Mouse (Mus musculus): Measurements from ENCODE around the gene Itfg1.
"Not testable (repeated sequence)": the region's sequence is repeated elsewhere in the genome, so short reads cannot be mapped to it uniquely, and the experiment has no call there.

The Itfg1 gene

DNA sequence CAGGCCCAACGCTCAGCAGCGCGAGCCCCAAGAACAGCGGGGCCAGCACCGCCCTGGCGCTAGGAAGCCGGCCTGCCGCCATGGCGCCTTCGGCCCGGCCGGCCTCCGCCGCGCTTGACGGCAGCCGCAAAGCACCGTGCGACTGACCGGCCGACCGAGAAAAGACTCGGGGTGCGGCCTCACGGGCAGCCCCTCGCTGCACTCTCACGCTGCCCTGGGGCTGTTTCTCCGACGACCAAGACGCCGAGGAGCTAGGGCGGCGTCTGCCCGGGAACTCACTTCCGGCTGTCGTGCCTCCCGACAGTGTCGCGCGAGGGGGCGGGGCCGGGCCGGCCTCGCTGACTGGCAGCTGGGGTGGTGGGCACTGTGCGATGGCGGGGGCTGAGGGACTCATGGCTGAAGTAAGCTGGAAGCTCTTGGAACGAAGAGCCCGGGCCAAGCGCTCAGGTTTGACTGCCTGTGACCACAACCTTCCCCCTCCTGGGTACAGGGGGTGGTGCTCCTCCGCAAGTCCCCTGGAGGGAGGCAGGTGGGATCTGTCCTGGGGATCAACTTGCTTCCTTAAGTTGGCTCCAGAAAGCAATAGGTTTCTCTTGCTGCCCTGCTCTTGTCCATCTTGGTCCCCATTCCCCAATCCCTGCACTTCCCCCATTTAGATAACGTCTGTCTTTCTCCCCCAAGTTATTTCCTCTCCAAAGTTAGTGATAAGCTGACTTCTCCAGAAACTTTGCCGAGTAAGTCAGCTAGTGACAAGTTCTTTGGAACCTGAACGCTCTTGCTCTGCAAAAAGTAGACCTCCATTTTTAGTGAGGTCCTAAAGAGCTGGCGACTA, at the start of gene Itfg1, which contains the start of gene Phkb:
Itfg1 (minus strand) TSS at position 265 of the 832 bp plus-strand sequence.
Phkb (plus strand) TSS at position 303 of the 832 bp plus-strand sequence.
- peak; percentile 94 for DNase-seq

DNA sequence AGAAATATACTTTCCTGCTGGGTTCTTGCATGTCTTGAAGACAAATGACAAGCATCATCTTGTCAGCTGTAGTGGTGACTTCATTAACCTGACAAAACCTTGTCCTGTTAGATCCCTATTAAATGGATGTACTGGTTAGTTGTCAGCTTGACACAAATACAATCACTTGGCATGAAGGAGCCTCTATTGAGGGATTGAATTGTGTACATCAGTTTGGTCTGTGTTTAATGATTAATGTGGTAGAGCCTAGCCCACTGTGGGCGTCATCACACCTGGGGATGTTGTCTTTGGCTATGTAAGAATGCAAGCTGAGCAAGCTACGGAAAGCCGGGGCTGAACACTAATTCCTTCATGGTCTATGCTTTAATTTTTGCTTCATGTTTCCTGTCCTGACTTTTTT, 44.1 kb upstream of the Itfg1 start:
- DNase-seq, result no peak

DNA sequence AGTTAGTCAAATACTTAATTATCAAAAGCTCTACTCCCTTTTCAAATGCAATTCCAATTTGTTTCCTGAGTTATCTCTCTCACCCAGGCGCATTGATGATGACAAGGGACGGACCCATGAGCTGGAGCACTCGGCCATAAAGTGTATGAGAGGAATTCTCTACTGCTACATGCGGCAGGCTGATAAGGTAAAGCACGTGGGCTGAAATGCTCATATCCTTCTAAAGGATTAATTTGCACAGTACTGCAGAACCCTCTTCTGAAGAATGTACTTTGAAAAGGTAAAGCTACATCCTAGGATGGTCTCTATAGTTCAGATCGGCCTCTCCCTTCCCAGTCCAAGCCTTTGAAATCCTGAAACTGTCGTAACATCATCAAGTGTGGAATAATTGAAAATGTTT, 38.9 kb upstream of the Itfg1 start:
- DNase-seq, result no peak

DNA sequence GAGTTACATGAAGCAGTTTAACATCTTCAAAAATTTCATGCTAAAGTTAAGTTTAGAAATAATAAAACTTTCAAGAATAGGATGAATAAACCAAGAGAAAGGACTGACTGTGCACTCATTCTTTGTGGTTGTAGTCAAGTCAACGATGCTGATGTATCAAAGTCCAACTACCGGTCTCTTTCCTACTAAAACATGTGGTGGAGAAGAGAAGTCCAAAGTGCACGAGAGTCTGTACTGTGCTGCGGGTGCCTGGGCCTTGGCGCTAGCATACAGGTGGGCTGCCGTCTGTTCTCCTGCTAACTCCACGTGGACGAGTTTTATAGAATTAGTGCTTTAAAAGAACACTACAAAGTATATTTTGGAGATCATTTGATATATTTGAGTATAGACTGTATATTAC, 37.3 kb upstream of the Itfg1 start:
- no peak for DNase-seq

DNA sequence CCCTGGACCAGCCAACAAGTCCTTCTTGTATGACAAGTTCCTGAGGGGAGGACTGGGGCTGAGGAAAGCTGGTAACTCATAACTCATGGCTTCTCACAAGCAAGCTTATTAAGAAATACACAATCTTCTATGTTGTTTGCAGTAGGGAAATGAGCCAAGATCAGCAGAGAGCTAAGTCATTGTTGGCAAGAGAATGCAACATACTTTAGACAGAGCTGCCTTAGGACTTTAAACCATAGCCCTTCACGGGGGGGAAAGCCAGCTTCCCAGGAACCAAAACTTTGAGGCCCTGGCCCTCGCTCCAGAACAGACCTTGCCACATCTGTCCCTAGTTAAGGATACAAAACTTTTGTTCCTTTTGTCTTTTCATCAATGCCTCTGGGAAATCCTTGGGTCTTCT, 30.9 kb upstream of the Itfg1 start:
- peak; percentile 62 for DNase-seq

DNA sequence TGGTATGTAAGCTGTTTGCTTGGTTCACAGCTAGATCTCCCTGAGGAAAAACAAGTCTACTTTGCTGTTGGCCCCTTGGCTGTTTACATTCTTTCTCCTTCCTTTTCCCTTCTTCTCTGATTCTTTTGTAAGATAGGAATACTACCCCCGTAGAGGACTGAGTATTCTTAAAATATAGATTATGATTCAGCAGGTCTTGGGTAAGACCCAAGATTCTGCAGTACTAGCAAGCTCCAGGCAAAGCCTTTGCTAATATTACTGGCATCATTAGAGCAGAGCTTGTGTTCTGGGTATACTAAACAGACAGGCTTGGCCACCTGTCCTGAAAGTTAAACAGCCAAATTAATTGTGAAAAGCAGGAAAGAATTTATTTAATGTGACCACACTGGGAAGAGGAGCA, 21.7 kb upstream of the Itfg1 start:
- DNase-seq, result no peak

DNA sequence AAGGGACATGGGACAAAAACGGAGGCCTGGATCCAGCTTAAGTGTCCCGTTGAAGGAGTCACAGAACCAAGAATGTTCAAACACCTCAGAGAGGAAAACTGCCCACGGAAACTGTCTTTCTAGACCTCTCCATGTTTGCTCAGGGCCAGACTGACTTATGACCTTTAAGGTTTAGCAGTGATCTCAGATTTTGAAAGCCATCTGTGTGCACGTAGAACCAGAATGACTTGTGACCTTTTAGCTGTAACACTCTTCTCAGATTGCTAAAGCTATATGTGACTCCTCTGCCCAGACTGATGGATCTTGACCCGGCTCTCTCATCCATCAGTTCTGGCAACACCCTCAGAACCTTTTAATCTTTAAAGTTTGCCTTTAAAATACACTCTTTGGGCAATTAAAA, 19.9 kb upstream of the Itfg1 start:
- no peak for DNase-seq

DNA sequence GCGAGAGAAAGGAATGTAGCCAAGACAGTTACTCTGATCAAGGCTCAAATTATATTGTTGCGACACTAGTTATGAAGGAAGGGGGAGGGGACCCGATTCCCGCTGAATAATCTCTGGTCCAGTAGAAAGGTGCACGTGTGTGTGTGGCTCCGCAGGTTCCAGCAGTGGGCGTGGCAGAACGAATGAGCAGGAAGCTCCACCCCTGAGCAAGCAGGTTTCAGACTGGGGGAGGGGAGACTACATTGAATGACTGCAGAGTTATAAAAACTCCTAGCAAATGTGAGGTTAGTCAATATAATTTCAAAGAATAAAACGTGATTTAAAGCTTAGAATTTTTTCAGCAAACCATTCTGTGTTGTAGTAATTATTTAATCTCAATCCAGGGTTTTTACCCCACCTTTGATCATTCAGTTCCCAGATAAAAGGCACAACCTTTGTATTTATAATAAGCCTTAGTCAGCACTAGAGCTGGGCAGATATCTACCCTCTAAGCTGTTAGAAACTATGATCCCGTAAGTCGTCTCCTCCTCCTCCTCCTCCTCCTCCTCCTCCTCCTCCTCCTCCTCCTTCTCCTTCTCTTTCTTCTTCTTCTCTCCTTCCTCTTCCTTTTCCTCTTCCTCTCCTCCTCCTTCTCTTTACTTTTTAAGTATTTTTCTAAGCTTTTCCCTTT, 16.6 kb upstream of the Itfg1 start:
- DNase-seq, result not testable (repeated sequence)

DNA sequence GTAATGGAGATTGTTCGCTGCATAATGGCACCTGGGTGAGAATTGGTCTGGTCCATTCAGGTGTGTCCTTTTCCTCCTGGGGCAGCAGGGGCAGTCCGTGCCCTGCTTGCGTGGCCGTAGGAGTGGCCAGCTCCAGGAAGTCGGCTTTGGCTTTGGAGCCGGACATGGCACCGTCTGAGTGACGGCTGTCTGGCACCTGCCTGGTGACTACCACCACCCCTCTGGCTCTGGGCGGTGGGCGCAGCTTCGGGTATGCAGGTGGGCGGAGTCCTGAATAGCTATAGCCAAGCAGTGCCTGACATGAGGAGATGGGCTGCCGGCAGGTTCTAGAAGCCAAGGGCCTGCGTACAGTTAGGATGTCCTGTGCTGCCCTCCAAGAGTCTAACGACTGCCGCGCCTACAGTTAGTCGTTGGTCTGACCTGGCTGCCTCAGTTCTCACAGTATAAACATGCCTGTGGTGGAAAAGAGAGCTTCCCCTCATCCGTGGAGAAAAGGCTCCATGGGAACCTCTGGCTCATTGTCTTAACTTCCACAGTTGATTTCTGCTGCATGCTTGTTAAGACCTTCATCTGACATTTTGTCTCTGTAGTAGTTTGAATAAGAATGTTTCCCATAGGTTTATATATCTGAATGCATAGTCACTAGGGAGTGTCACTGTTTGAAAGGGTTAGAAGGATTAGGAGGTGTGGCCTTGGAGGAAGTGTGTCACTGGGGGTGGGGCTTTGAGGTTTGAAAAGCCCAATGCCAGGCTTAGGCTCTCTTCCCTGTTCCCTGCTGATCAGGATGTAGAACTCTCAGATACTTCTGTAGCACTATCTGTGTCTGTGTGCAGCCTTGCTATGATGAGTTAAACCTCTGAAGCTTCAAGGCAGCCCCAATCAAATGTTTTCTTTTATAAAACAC, 13.8 kb upstream of the Itfg1 start:
- no peak for DNase-seq

DNA sequence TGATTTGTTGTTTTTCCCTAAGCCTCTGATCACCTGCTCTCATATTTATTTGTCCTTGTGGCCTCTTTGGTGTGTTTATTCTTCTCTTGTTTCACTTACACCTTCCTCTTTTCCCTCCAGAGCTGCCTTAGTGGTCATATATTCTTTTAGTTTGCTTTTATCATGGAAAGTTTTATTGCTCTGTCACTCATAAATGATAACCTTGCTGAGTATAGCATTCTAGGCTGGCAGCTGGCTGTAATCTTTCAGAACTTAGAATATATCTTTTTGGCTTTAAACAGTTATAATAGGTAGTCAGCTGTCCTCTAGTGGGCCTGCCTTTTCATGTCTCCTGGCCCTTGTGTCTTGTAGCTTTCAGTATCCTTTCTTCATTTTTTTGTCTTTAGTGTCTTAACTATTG, 5.2 kb upstream of the Itfg1 start:
- DNase-seq, result no peak

DNA sequence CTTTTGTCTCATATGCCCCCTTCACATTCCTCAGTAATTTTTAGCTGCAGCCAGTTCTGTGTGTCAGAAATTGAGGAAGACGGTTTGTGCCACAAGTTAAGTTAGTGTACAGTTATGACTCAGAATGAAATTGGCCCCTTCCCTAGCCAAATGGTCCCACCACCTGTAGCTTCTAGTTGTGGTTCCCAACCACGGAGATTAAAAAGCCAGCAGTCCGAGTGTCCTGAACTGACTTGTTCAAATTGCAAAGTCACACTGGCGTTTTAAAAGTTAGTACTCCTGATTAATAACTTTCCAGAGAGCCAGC, 721 bp upstream of the Itfg1 start:
- peak; percentile 6 for DNase-seq

DNA sequence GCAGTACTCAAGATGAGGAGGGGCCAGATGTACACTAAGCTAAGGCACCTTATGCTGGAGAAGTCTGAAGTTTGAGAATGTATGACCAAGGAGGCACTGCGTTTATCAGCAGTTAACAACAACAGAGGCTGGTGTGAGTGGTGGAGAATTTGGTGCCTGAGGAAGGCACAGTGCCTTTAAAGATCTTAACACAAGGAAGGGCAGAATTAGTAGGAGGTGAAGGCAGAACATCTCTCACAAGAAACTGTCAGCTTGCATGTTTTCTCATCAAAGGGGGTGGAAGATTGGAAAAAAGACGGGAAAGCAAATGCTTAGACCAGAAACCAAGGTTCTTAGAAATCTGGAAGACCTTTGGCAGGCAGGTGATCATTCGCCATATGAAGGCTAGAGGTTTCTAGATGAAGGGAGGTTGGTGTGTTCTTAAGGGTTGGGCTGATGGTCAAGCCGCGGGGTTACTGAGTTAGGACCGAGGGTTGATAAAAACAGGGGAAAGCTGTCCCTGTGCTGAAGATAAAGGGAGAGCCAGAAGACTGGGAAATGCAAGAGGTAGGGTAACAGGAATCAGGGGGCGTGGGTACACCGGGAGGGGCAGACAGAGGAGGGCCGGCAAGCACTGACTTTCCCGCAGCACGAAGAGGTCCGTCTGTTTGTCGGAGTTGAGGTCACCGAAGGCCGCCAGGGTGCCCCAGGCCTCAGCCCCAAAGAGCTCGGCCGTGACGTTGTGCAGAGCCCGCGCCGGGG, 635 bp downstream of the Itfg1 start:
- DNase-seq, result no peak

DNA sequence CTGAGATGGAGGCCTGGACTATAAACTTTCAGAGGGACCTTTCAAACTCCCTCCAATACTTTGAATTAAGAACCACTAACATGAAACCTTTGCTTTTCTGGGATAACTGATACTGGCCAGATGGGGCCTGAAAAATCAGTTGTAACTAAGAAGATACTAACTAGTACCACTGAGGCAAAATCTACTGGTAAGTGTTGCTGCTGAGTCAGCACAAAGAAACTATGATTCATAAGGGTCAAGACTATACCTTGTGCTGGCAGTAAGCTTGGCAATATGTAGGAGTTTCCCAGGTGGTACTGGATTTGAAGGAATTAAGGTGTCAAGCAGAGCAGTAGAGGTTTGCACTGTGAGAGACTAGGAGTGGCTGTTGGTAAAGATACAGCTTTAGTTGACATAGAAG, 27.1 kb downstream of the Itfg1 start:
- no peak for DNase-seq

DNA sequence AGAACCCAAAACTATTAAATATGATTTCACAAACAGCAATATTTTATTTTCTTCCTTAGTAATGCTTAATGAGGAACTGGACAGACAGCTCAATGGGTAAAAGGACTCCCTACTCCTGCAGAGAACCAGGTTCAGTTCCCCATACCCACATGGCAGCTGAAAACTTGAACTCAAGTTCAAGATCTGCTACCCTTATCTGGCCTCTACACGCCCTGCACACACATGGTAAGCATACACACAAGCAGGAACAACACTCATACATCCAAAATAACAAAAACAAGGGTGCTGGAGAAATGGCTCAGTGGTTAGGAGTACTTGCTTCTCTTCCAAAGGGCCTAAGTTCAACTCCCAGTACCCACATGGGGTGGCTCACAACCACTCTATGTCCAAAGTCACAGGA, 39.3 kb downstream of the Itfg1 start:
- DNase-seq, result no peak

DNA sequence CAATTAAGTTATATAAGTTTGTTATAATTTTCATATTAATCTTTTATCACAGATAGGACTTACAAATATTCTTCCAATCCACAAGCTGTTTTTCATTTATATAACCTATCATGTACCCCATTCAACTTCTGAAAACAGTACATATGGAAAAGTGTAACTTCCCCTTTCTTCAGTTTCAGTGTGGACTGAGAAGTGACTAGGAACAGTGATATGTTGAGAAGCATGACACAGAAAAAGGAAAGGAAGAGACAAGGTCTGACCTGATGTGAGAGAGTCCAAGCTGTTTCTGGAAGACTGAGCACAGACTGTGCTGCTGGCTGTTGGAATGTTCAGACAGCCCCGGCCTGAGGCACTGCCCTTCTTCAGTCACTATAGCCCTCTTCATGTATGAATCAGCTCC, 40.6 kb downstream of the Itfg1 start:
- DNase-seq, result no peak

DNA sequence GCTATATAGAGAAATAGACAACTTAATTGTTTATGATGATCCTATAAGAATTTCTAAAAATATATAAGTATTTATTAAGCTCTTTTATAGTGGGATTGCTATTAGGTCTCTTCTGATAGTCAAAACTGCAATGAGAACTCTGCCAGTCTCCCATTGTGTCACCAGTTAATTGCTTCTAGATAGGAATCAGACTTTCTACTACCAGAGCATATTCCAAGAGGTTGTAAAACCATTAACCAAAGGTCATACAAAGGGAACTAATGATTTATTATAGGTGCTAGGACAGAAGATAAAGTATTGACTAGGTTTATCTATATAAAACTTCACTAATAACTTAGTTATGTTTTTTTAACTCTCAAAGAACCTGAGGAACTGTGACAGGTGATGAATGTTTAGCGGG, 44.3 kb downstream of the Itfg1 start:
- not testable (repeated sequence) for DNase-seq

DNA sequence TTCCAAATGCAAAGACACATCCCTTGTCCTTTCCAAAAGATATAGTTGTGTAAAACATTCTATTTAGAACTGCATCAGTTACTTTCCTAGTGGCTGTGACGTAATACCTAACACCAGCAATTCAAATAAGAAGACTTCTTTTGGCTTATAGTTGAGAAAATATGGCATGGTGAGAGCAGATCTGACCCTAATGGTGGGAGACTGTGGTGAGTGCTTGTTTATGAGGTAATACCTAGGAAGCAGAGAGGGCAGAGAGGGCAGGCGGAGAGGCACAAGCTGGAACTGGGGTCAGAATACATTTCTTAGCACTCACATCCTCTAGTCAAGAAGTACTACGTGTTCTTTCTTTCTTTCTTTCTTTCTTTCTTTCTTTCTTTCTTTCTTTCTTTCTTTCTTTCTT, 52.4 kb downstream of the Itfg1 start:
- DNase-seq, result no peak

DNA sequence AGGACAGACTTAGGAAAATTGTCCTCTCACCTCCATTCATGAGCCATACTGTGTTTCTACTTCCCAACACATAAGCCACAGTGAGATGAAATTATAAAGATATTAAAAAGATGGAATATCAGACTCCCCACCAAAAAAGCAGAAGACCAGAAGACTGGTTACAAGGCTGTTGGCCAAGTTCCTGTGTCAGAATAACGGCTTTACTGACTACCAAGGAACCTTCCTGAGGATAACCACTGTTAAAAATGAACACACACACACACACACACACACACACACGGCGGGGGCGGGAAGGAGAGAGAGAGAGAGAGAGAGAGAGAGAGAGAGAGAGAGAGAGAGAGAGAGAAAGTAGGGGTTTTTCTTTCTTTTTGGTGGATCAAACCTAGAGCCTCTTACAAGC, 52.8 kb downstream of the Itfg1 start:
- no peak for DNase-seq

DNA sequence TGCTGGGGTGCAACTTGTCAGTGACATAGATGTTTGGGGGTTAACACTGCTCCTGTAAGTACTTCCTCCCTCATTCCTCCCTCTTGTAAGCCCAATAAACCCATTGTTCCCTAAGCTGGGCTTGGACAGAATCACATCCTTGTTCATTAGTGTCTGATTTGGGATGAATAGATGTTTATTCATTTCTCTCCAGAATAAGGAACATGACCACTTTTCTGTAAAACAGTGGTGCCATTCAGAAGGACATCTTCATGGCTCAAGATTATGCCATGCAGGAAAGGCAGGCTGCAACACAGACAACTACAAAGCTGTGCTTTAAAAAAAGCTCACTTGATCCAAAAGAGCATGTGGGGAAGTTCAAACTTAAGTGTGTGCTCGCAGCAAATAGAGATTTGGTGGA, 55.2 kb downstream of the Itfg1 start:
- DNase-seq, result no peak

DNA sequence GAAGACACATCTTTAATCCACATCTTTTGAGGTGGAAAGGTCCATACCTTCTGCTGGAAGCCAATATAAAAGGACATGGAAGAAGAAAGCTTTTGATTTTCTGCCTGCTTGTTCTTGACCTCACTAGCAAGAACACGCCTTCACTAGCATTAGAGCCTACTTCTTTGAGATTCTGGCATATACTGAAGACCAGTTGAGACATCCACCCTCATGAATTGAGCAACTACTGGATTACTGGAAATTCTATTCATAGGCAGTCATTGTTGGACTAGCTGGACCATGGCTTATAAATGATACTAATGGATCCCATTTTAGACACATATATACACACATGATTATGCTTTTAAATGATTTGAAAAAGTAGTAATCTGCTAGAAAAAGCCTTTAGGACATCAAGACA, 56.9 kb downstream of the Itfg1 start:
- DNase-seq, result no peak

DNA sequence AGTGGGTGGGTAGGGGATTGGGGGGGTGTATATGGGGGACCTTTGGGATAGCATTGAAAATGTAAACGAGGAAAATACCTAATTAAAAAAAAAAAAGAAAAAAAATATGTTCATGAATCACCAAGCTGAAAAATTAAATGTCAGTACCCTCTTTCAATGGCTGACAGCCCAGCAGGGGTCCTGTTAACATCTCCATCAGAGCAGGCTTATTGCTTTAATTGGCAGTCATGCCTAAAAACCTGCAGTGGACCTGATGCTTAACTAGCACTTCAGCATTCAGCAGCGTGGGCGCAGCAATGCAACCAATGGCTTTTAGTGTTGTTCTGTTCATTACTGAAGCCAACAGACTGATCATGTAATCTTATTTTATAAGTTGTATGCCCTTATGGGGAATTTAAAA, 60.6 kb downstream of the Itfg1 start:
- no peak for DNase-seq

DNA sequence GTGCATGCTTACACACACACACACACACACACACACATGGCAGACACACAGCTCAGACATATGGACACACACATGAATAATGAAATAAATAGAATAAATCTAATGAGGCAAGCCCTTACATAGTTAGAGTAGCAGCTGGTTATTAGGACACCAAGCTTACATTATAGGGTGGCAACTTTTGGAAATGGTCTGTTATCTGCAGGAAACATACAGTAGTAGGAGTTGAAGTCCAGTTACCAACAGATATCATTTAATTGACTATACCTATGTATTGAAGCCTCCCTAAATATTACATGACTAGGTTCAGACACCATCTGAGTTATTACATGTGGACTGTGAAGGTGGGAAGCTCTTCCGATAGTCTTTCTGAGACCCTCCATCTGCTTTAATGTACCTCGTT, 95.7 kb downstream of the Itfg1 start:
- DNase-seq, result no peak

DNA sequence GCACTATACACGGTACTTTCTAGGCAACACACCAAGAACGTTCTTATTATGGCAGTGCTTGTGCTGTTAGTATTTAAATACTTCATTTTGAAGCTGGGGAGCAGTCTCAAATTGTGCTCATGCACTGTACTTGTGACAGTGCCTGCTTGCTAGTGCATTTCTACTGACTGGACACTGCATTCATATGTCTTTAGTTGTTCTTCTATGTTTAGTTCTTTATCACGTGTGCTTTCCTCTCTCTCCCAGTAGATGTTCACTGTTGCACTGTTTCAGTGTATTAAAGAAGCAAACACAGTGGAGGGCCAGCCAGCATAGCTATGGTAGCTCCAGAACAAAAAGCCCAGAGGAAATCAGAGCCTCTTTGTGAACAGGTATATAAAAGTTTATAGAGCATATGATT, 110.2 kb downstream of the Itfg1 start:
- DNase-seq, result no peak

All from lung, postnatal 10 days (tissue).